Mouse (Mus musculus): ENCODE measurements around the gene Ugcg.
"Not testable (repeated sequence)": the region's sequence is repeated elsewhere in the genome, so short reads cannot be mapped to it uniquely, and the experiment has no call there.

Ugcg gene

DNA sequence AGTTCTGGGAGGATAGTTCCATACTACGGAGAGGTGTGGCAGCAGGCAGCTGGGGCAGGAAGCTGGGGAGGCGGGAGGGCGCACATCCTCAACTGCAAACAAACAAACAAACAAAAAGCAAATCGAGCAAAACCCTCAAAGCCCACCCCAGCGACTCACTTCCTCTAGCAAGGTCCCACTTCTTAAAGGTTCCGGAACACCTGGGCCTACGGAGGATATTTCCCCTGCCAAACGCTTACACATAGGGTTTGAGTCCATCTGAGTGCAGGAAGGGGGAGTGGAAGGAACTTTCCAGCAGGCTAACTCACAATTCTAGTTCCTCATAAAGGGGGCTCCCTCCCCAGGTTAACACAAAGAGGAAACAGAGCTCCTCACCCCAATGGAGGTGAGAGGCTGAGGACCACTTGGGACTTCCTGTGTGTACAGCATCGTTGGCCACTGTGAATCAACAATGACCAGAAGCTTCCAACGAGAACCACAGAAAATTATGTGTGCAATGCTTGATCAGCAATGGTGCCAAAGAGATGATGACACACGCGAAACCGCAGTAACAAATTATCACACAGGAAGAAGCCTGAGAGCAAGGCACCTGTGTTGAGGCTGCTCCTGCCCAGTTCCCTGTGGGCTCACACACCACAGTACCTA is 71.9 kb downstream of the Ugcg start:
- DNase-seq: peak; percentile 53

- not testable (repeated sequence) for DNase-seq
These were observed 72.5 kb downstream of the Ugcg start for GRCm38 (mm10) chr4:59261582-59261981.

DNA sequence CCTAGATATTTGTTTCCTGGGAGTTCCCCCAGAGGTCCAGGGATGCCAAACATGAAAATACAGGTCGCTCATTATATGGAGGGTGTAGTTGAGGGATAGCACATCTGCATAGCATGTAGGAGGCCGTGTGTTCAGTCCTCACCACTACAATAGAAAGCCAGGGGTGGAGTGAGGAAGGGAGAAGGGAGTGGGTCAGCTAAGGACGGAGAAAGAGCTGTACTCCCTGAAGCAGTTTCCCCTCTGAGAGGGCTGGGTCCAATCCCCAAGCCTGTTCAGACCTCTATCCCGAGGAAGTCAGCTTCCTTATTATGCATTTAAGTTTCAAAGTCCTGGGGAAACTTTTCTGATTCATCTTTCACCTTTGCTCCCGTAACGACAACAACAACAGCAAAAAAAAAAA is 73.1 kb downstream of the Ugcg start:
- DNase-seq: no peak

DNA sequence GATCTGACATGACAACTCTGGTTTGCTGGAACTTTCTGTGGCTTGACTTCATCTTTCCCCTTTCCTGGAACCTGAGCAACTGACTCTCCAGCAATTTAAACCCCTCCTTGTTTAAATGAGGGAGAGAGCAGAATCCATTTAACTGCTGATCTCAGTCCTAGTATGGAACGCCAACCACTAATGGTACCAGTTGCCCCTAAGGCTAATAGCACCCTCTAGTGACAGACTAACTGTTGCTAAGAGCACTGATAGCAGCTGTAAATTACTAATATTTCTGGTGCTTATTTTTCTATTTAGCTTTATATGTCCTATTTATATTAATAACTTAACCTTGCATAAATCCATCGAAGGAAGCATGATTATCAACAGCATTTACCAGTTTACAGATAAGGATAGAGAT is 74.4 kb downstream of the Ugcg start:
- peak; percentile 44 for DNase-seq

GRCm38 (mm10) chr4:59264611-59265095 is 75.6 kb downstream of the Ugcg start:
- no peak for DNase-seq

DNA sequence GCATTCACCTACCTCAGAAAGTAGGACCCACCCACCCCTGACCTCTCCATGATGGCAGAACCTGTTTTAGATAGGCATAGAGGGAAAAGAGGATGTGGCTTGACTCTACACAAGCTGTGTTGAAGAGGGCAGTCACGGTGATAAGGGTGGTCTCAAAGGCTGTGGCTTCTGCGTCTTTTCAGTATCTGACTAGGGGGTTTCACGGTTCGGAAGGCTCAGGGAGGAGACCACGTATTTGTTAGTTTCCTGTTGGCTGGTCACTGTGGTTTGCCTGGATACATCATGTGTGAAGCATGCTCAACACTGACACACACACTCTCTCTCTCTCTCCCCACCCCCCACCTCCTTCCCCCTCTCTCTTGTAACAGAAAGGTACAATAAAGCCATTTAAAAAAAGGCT is 76.1 kb downstream of the Ugcg start:
- no peak for DNase-seq

- DNase-seq: peak; percentile 47
These were observed 76.6 kb downstream of the Ugcg start for GRCm38 (mm10) chr4:59265631-59266030.

Measured in lung, postnatal 36 days (tissue).